Mouse (Mus musculus): ENCODE measurements at regions not wholly inside any gene's neighbourhood (a gene's known extent, or its start where the extent isn't known, plus 50 kb on each side); places are given as distances from the start of the nearest gene placed in this dataset.

GRCm38 (mm10) chr14:103919380-103919779, 75.2 kb upstream of the Ednrb start:
- TF ChIP-seq CTCF (IDR thresholded peaks at IDR 0.05; ENCODE audit: insufficient read depth, low read length) (no peak), POLR2A (IDR thresholded peaks at IDR 0.05; ENCODE audit: borderline replicate concordance, extremely low read depth, low read depth, low read length) (no peak)
